Mouse (Mus musculus) heart, adult 11 months (tissue): ENCODE results near the gene Chkb.

Source experiments
- DNase-seq: peaks from one replicate; pipeline ENCODE4 v3.0.0; 2022

Chkb gene

GRCm38 (mm10) chr15:89452906-89453864 lies 23.5 kb upstream of the Chkb start:
- DNase-seq = peak; percentile 92

GRCm38 (mm10) chr15:89442486-89443070 lies 12.9 kb upstream of the Chkb start:
- peak; percentile 72 for DNase-seq

GRCm38 (mm10) chr15:89435878-89436277 lies 6.2 kb upstream of the Chkb start:
- DNase-seq = peak; percentile 79

DNA sequence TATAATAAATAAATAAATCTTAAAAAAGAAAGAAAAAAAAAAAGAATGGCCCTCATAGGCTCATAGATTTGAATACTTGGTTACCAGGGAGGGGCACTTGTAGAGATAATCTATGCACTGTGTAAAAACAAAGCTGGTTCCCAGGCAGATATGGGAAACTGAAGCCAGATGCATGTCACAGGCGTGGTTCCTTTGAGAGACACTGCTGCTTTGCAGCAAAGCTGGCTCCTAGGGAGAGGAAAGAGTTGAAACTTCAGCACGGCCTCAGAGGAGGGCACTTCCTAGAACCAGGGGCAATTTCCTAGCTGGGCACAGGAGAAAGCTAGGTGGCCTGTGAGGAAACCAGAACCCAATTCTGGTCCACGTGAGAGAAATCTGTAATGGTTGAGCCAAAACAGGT lies 4.4 kb upstream of the Chkb start:
- DNase-seq = peak; percentile 73

GRCm38 (mm10) chr15:89432946-89433345 lies 3.2 kb upstream of the Chkb start:
- peak; percentile 73 for DNase-seq

DNA sequence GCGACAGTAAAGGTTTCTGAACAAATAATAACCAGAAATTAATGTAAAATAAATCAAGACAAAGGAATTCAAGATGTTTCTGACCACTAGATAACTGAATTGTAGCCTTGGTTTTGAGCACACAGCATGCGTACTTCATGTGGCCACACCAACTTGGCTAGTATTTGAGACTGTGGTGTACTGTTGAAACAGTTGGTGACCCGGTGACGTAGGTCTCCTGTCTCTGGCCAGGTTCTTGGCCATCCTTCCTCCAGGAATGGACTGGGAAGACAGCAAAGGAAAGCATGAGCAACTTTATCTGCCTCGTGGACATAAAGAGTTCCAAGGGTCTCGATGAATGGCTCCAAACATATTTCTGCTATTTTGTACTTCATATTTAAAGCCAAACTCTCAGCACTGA lies 2.1 kb upstream of the Chkb start:
- DNase-seq = peak; percentile 83

- no peak for DNase-seq
Measured at GRCm38 (mm10) chr15:89431271-89431670, 1.6 kb upstream of the Chkb start.

DNA sequence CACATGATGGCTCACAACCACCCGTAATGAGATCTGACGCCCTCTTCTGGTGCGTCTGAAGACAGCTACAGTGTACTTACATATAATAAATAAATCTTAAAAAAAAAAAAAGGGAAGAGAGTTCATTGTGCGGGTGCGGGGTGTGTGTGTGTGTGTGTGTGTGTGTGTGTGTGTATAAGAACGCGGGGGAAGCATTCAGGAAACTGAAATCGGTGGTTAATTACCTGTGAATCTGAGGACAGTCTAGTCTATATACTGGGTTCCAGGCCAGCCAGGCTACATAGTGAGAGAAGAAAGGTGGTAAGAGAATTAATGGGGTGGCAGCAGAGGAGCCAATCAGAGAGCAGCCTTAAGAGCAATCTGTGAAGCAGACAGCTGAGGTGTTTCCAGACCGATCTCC lies 1.1 kb upstream of the Chkb start:
- DNase-seq = peak; percentile 86

DNA sequence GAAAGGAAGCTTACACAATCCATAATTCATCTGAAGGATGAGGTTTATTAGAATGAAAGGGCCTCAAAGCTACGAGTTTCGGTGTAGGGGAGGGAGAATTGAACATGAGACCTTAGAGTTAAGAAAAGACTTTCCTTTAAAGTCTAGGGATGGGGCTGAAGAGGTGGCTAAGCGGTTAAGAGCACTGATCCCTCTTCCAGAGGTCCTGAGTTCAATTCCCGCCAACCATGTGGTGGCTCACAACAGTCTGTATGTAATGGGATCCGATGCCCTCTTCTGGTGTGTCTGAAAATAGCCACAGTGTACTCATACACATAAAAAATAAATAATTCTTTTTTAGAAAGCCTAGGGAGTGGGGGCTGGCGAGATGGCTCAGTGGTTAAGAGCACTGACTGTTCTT lies 633 bp upstream of the Chkb start:
- no peak for DNase-seq

DNA sequence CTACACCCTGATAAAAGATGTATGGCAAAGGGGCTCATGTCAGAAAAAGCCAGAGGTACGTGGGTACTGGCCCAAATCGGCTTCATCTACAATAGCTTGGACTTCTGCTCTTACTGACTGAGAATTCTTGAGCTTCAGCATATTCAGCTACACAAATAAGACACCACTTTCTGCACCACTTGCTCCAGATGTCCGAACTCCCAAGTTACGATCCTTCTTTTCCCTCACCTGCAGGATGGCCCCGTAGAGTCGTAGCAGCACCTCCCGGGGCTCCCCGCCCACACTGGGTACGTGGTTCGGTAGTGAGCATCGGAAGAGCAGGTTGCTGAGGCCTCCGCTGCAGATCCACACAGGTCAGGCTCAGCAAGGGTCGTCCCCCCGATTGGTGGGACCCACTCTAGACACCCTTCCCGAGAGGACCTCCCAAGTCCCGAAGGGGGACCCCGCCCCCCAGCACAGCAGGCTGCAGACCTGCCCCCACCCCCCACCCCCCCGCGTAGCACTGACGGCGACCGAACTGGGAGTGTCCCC lies 822 bp downstream of the Chkb start:
- no peak for DNase-seq

- peak; percentile 95 for DNase-seq
Measured at GRCm38 (mm10) chr15:89428136-89428790, 1.4 kb downstream of the Chkb start.

DNA sequence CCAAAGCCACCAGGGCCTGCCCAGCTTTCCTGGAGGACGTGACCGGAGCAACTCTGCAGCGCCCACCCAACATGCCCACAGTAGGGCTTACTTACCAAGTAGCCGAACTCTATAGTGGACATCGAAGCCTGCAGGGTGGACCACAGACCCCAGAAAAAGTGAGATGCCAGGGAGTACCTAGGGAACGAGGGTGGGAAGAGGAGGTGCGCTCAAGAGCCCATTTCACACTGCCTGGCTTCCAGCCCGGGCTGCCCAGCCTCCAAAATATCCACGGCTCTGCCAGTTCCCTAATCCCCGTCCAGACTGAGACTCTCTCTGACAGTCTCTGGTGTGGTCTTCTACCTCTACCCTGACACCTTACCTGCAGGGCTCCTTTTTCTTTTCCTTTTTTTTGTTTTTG lies 3.0 kb downstream of the Chkb start:
- DNase-seq = peak; percentile 96

GRCm38 (mm10) chr15:89425711-89426121 lies 4.0 kb downstream of the Chkb start, which contains the start of gene Cpt1b:
TSS of gene Cpt1b (minus strand) at chr15:89425863.
- peak; percentile 98 for DNase-seq

DNA sequence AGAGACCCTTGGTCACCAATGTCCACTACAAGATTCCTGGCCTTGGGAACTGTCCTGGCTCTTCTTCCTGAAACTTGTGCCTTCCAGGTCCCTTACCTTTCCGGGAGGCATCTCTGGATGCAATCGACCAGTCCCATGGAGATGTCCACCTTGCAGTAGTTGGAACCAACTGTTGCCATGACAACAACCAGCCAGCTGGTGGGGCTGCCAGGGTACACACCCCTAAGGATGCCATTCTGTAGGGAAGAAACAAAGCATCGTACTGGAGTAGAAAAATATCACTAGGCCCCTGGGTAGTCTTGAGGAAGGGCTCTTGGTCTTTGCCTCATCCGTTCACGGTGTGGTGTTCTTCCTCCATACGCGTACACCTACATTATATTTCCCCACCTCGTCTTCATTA lies 5.1 kb downstream of the Chkb start:
- peak; percentile 93 for DNase-seq

GRCm38 (mm10) chr15:89421938-89422337 lies 7.8 kb downstream of the Chkb start:
- DNase-seq = no peak

DNA sequence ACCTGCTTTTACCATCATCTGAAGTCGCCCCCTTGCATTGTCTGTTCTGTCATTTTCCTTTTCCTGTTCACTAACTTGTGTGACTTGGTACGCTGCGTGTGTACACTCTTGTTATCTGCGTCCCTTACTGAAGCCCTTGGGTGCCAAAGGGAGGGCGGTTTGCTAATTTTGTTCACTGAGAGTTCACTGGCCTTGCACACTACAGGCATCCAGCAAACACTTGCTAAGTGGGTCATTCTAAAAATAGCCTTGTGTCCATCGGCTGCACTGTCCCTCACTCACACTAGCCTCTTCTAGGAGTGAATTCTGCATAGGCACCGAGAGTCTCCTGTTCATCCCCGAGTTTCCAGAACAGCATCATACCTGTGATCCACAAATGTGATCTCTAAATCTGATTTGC lies 14.4 kb downstream of the Chkb start:
- DNase-seq = peak; percentile 96

DNA sequence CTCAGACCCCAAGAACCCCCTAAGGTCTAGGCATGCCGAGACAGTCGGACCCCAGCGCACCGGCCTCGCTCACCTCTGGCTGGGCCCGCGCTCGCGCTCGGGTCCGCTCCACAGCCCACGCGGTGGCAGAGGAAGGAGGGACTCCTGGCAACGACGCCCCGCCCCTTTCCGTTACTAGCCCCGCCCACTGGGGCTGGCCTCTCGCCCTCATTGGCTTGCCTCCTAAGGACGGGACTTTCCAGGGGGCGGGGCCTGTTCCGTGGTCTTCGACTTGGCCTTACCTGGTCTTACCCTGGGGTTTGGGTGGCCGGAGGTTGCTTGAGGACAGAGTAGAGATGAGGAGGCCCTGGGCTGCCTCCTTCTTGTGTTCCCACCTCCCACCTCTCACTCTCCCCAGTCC lies 19.6 kb downstream of the Chkb start, which contains the start of gene Syce3:
Syce3 (minus strand) TSS at position 386 of the 400 bp plus-strand sequence.
- no peak for DNase-seq

- no peak for DNase-seq
Measured at GRCm38 (mm10) chr15:89406691-89407090, 23.0 kb downstream of the Chkb start.

DNA sequence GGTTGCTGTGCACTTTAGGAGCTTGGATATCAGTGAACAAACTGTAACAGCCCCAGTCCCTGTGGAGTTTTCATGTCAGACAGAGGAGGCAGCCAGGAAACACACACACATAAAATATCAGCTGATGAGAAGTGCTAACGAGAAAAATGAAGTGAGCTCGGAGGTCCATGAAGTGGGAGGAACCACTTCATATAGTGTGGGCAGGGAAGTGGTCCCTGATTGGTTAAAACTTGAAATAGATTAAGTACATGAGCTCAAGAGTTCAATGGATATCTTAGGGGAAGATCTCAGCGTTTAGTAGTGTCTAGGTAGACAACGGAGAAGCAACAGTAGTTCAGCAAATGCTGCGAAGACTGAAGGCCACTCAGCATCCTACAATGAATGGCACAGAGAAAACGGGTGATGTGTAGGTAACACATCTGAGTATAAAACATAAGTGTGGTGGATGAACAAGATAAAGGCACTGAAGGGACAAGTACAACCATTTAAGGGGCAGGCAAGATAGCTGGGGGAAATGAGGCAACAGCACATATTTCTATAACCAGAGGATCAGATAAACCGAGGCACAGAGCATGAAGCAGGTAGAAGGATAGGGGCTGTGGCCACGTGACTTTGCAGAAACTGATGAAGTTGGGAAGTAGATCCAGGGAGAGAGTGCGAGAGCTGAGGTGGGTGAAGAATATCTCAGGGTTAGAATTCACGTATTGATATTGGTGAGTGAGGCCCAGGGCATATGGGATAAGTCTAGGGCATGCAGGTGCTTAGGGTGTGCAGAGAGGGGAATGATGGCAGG lies 24.7 kb downstream of the Chkb start:
- DNase-seq = no peak

DNA sequence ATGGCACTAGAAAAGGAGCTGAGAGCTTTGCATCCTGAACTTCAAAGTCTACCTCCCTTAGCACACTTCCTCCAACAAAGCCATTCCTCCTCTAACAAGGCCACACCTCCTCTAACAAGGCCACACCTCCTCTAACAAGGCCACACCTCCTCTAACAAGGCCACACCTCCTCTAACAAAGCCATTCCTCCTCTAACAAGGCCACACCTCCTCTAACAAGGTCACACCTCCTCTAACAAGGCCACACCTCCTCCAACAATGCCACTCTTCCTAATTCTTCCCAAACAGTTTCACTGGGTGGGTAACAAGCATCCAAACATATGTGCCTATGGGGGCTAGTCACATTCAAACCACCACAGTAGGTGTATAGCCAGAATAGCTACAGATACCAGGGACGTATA lies 27.2 kb downstream of the Chkb start:
- no peak for DNase-seq

GRCm38 (mm10) chr15:89399716-89400115 lies 30.0 kb downstream of the Chkb start:
- no peak for DNase-seq

GRCm38 (mm10) chr15:89398146-89398545 lies 31.6 kb downstream of the Chkb start:
- no peak for DNase-seq
